Mouse (Mus musculus) heart, embryonic 16.5 days (tissue): ENCODE data around the gene Gins1. TPM values are rescaled to one million over a fixed set of nuclear protein-coding genes. Genes with fewer than 3 reads are reported as not detected.

Source experiments
- ATAC-seq: fragments of 200-750 bp; cut with Nextera tagmentation; replicated peaks from 2 replicates; pipeline ENCODE4 v1.8.0; 2017; ENCODE audit warnings: moderate number of reproducible peaks; ENCODE audit not compliant: insufficient read depth, low FRiP score; ENCODE audit errors: extremely low read depth
- H3K27ac ChIP-seq: fragments of 300-500 bp; sonication (generic); 2 replicates; pipeline ENCODE4 v1.5.1; 2014; ENCODE audit warnings: mild to moderate bottlenecking, low read length, control low read depth, moderate library complexity
- H3K27me3 ChIP-seq: fragments of 300-500 bp; sonication (generic); 2 replicates; pipeline ENCODE4 v1.6.1; 2014; ENCODE audit warnings: low read length, mixed read lengths; ENCODE audit not compliant: control insufficient read depth, insufficient read depth
- H3K36me3 ChIP-seq: fragments of 300-500 bp; sonication (generic); 2 replicates; pipeline ENCODE4 v1.6.1; 2014; ENCODE audit not compliant: control insufficient read depth, insufficient read depth
- H3K4me1 ChIP-seq: fragments of 300-500 bp; sonication (generic); 2 replicates; pipeline ENCODE4 v1.6.1; 2014; ENCODE audit warnings: low read length, mixed read lengths; ENCODE audit not compliant: control insufficient read depth, insufficient read depth
- H3K4me2 ChIP-seq: fragments of 300-500 bp; sonication (generic); 2 replicates; pipeline ENCODE4 v1.6.1; 2014; ENCODE audit warnings: low read depth, mild to moderate bottlenecking, control low read depth, low read length
- H3K4me3 ChIP-seq: fragments of 300-500 bp; sonication (generic); 2 replicates; pipeline ENCODE4 v1.5.1; 2014; ENCODE audit warnings: mild to moderate bottlenecking, control low read depth, low read length
- H3K9ac ChIP-seq: fragments of 300-500 bp; sonication (generic); 2 replicates; pipeline ENCODE4 v1.6.1; 2014; ENCODE audit warnings: low read length, control low read depth
- H3K9me3 ChIP-seq: fragments of 300-500 bp; sonication (generic); replicated peaks from 2 replicates; pipeline ENCODE4 v1.6.1; 2016; ENCODE audit warnings: low read length; ENCODE audit not compliant: control insufficient read depth
- WGBS: fragments of 180-500 bp; shearing (Covaris S2); extraction: QIAGEN DNeasy Blood & Tissue Kit; methylation state at CpG from one replicate; pipeline ENCODE4 v1.1.7; 2014; 5-methylcytosine and 5-hydroxymethylcytosine counted together
- polyA plus RNA-seq: library from polyadenylated mRNA; unstranded; fragments of >200 nt; fragmentation: Nextera tagmentation; extraction: Ambion mirVana; gene quantifications from 2 replicates; pipeline ENCODE4 v1.2.1, GENCODE M21; 2015

The Gins1 gene
- polyA plus RNA-seq, 1 experiment from 2014 or later: 27.0 TPM

DNA sequence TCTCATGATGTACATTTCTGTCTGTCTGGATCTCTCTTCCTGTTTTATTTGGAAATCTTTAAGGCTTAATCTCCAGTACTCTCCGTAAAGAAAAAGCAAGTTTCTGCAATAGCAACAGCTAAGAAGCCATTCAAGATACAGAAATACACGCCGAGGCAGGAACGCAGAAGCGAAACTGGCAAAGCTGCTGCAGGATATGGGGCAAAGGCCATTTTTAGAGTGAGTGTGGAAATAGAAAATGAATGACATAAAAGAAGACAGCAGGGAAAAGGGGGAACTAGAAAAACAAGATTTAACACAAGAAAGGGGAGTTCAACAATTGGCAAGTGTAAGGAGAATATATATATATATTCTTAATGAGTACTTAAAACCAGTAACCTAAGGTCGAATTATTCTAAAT is 16.5 kb downstream of the Gins1 start:
- H3K36me3 ChIP-seq: peaks cover 4% of the 10 kb centered on the region; the same call in 1 of the 2 replicates
- no peak overlapping the region for H3K27ac ChIP-seq
- H3K9me3 ChIP-seq: no peaks in the 10 kb centered on the region
- H3K27me3 ChIP-seq: no peaks in the 10 kb centered on the region
- ATAC-seq: no peak
- WGBS: 76% methylated on average over 6 of the region's 6 CpGs
- H3K4me1 ChIP-seq: 0 out of 2 replicates have a peak, but pooled peaks cover 2% of the 10 kb centered on the region
- H3K9ac ChIP-seq: no peak overlapping the region
- H3K4me2 ChIP-seq: no peak overlapping the region
- no peak overlapping the region for H3K4me3 ChIP-seq

DNA sequence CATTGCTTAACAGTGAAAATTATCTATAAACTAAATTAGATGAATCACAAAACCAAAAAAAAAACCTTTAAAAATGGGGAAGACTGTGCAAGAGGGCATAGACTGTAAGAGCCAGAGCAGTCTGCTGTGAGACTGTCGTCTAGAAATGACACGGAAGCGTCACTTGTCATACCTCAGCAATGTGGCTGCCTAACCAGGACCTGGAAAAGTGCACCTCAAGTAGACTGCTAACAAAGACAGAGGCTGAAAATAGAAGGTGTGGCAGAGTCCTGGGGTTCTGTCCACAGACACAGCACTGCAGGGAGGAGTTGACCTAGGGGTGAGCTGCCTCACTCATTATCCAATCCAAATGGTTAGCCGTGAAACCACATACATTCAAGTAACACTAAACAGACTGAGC is 17.0 kb downstream of the Gins1 start:
- H3K9ac ChIP-seq: no peak overlapping the region

DNA sequence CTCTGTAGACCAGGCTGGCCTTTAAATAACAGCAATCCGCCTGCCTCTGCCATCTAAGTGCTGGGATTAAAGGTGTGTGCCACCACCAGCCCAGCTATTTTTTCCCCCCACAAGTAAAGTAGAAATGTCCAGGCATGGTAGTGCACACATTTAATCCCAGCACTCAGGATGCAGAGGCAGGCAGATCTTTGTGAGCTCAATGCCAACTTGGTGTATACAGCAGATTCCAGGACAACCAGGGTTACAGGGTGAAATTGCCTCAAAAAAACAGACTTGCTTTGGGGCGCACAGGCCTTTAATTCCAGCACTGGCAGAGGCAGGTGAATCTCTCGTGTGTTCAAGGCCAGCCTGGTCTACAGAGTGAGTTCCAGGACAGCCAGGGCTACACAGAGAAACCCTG is 17.8 kb downstream of the Gins1 start:
- Histone ChIP-seq H3K4me3 (no peak overlapping the region), H3K9ac (no peak overlapping the region), H3K27me3 (no peaks in the 10 kb centered on the region), H3K4me1 (0 out of 2 replicates have a peak, but pooled peaks cover 2% of the 10 kb centered on the region), H3K4me2 (no peak overlapping the region), H3K27ac (no peak overlapping the region), H3K9me3 (no peaks in the 10 kb centered on the region), H3K36me3 (peaks cover 4% of the 10 kb centered on the region; the same call in 1 of the 2 replicates)
- WGBS: 91% methylated on average over 3 of the region's 3 CpGs
- ATAC-seq: no peak

More for the DNA sequence above, 17.0 kb downstream of the Gins1 start:
- Histone ChIP-seq H3K27me3 (no peaks in the 10 kb centered on the region), H3K4me1 (0 out of 2 replicates have a peak, but pooled peaks cover 2% of the 10 kb centered on the region), H3K36me3 (peaks cover 4% of the 10 kb centered on the region; the same call in 1 of the 2 replicates), H3K9me3 (no peaks in the 10 kb centered on the region), H3K27ac (peak overlapping the region; percentile 27; the same call in 1 of the 2 replicates), H3K4me2 (no peak overlapping the region), H3K4me3 (no peak overlapping the region)
- no peak for ATAC-seq
- 63% methylated on average over 4 of the region's 4 CpGs for WGBS

DNA sequence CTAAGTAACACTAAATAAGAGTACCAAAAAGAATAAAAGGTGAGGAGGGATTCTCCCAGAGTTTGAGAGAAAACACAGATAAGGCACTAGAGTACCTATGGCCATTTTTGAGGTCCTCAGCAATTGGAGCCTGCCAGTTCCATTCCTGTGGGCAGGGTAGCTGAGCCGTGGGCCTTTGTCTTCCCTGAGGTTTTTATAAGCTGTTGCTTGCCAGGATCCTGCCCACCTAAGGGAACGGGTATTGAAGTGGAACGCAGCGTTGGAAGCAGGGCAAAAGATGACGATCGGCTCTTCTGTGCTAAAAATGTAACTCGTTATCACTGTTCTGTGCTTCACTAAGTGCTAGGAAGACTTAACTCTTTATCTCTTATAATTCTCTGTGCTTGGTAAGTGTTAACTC is 18.3 kb downstream of the Gins1 start:
- WGBS: 39% methylated on average over 7 of the region's 7 CpGs
- no peaks in the 10 kb centered on the region for H3K27me3 ChIP-seq
- 0 out of 2 replicates have a peak overlapping the region, but pooled peaks have one; percentile 29 for H3K27ac ChIP-seq
- 0 out of 2 replicates have a peak, but pooled peaks cover 2% of the 10 kb centered on the region for H3K4me1 ChIP-seq
- H3K4me2 ChIP-seq: no peak overlapping the region
- H3K36me3 ChIP-seq: peaks cover 3% of the 10 kb centered on the region; the same call in 1 of the 2 replicates
- ATAC-seq: no peak
- H3K4me3 ChIP-seq: no peak overlapping the region
- H3K9me3 ChIP-seq: no peaks in the 10 kb centered on the region
- H3K9ac ChIP-seq: no peak overlapping the region

DNA sequence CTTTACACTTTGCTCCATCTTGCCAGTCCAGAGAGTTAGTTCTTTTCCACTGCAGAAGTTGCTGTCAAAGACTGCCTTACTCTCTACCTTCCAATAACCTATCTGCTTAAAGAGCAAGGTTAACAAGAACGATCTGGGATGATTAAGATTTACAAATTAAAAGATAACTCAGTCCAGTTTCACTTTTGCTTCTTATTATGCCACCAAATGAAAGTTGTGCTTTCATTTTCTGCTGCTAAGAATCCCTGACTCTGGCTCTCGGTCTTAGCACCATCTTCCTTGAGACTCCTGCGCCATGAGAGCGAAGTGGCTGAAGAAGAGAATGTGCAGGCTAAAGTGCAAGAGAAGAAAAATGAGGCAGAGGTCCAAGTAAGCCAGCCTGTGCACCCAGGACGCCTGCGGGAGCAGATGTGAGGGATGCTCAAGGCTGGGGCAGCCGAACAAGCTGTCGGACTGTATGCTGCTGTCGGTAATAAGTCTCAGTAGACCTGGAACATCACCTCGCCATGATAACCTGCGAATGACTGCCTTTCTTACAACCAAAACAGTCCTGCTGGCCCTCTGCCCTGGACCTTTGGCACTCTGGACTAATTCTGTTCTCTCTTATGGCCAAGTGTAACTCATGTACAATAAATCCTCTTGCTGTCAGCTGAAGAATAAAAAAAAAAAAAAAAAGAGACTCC is 22.0 kb downstream of the Gins1 start:
- WGBS: 92% methylated on average over 11 of the region's 11 CpGs
- Histone ChIP-seq H3K4me1 (0 out of 2 replicates have a peak, but pooled peaks cover 2% of the 10 kb centered on the region), H3K36me3 (peaks cover 4% of the 10 kb centered on the region; the same call in 1 of the 2 replicates), H3K9ac (no peak overlapping the region), H3K27me3 (no peaks in the 10 kb centered on the region), H3K9me3 (no peaks in the 10 kb centered on the region), H3K4me3 (no peak overlapping the region), H3K4me2 (no peak overlapping the region), H3K27ac (no peak overlapping the region)
- no peak for ATAC-seq

DNA sequence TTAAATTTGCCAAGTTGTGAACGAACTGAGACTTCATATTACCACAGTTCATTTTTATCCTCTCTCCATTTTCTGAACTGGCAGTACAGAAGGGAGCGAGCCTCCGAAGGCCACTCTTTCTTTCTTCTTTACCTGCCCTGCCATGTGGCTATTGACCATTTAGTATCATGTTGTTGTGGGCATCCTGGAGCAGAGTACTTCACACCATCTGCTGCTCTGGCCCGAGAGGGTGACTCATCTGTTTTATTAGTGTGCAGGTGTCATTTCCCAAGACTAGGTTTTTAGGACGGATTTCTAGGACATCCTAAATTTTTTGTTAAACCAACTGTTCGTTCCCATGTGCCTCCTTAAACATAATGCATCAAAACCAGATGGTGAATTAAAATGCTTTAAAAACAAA is 24.0 kb downstream of the Gins1 start:
- no peaks in the 10 kb centered on the region for H3K9me3 ChIP-seq
- no peak overlapping the region for H3K9ac ChIP-seq
- no peak overlapping the region for H3K4me2 ChIP-seq
- peaks cover 2% of the 10 kb centered on the region; the same call in 1 of the 2 replicates for H3K36me3 ChIP-seq
- no peak for ATAC-seq
- no peak overlapping the region for H3K27ac ChIP-seq
- H3K4me3 ChIP-seq: no peak overlapping the region
- no peaks in the 10 kb centered on the region for H3K27me3 ChIP-seq
- 85% methylated on average over 6 of the region's 6 CpGs for WGBS
- H3K4me1 ChIP-seq: no peaks in the 10 kb centered on the region

DNA sequence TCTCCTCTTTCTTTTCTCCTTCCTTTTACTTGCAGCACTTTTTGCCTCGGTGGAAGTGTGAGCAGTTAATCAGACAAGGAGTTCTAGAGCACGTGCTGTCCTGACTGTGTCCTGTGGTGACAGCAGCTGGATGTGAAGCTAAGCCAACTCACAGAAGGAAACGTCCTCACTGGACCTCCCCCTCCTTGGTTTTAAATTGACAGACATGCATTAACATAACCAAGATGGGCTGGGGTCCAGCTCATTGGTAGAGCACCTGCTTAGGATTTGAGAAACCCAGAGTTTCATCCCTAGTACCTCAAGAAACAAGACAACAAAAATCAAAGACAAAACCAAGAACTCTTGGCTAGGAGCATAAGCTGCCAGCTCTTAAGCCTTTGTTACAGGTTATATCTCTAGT is 25.6 kb downstream of the Gins1 start:
- Histone ChIP-seq H3K4me3 (no peak overlapping the region), H3K4me1 (no peaks in the 10 kb centered on the region), H3K4me2 (no peak overlapping the region), H3K27ac (no peak overlapping the region), H3K9ac (no peak overlapping the region), H3K27me3 (no peaks in the 10 kb centered on the region), H3K9me3 (no peaks in the 10 kb centered on the region), H3K36me3 (peaks cover 2% of the 10 kb centered on the region; the same call in 1 of the 2 replicates)
- no peak for ATAC-seq
- WGBS: 44% methylated on average over 3 of the region's 3 CpGs

DNA sequence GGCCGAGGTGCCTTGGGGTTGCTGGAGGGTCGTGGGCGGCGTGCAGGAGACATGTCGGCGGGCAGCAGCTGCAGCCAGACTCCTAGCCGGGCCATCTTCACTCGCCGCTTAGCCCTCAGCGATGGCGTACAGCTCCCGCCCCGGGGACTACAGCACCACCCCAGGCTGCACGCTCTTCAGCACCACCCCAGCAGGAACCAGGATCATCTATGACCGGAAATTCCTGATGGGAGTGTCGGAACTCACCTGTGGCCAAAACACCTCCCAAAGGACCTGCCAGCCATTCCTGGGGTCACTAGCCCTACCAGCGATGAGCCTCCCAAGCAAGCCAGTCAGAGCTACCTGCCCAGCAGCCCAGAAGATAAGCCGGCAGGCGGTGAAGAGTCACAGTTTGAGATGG is 28.3 kb downstream of the Gins1 start:
- H3K4me2 ChIP-seq: no peak overlapping the region
- H3K9ac ChIP-seq: no peak overlapping the region
- H3K4me3 ChIP-seq: no peak overlapping the region
- ATAC-seq: no peak
- peaks cover 2% of the 10 kb centered on the region; the same call in 1 of the 2 replicates for H3K36me3 ChIP-seq
- no peaks in the 10 kb centered on the region for H3K27me3 ChIP-seq
- 75% methylated on average over 19 of the region's 19 CpGs for WGBS
- H3K9me3 ChIP-seq: no peaks in the 10 kb centered on the region
- no peak overlapping the region for H3K27ac ChIP-seq
- H3K4me1 ChIP-seq: no peaks in the 10 kb centered on the region

DNA sequence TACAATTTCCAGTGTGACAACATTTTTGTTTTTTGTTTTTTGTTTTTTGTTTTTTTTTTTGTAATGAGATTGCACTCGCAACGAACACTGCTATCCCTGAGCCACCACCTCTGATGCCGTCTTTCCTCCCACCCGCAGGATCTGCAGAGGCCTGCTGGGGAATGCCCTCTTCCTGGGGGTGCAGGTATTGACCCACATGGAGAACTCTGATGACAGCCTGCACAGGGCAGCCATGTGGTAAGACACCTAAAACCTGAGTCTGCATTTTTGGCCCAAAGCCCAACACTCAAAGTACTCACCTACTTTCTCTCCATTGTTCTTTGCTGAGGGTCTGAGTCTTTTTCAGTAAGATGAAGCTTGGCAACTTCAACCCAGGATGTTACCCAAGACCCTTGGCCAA is 29.5 kb downstream of the Gins1 start:
- Histone ChIP-seq H3K4me3 (no peak overlapping the region), H3K27ac (no peak overlapping the region), H3K9ac (no peak overlapping the region), H3K36me3 (peaks cover 2% of the 10 kb centered on the region; the same call in 1 of the 2 replicates), H3K4me1 (no peaks in the 10 kb centered on the region), H3K4me2 (no peak overlapping the region), H3K27me3 (no peaks in the 10 kb centered on the region), H3K9me3 (no peaks in the 10 kb centered on the region)
- 90% methylated on average over 4 of the region's 4 CpGs for WGBS
- ATAC-seq: no peak
